Mouse (Mus musculus) activated CD4-positive, CD25-positive, alpha-beta regulatory T cell, adult 9 weeks (primary cell): ENCODE results near the gene Esyt3. TPM values are rescaled to one million over a fixed set of nuclear protein-coding genes. Genes with fewer than 3 reads are reported as not detected.

Source experiments
- polyA plus RNA-seq: library from polyadenylated mRNA; unstranded; fragments of 100-300 nt; shearing (Covaris generic); gene quantifications from one replicate; pipeline ENCODE4 v1.2.1, GENCODE M21; 2017

Gene Esyt3
- not detected for polyA plus RNA-seq

GRCm38 (mm10) chr9:99357921-99358692 lies at the start of gene Esyt3:
Gene Esyt3, minus strand, starts transcription at chr9:99358557.

Other genes with a start within 250 kb of the Esyt3 start
- gene Pik3cb, start 217.9 kb downstream of the Esyt3 start, polyA plus RNA-seq: 2.3 TPM
- not detected for gene Faiml, start 121.3 kb downstream of the Esyt3 start, polyA plus RNA-seq
- 17.3 TPM for gene Cep70, start 115.2 kb downstream of the Esyt3 start, polyA plus RNA-seq
- gene Mras, start 78.8 kb upstream of the Esyt3 start, polyA plus RNA-seq: not detected
- gene Nme9, start 92.9 kb upstream of the Esyt3 start, polyA plus RNA-seq: not detected
- 32.3 TPM for gene Armc8, start 210.3 kb upstream of the Esyt3 start, polyA plus RNA-seq
- gene Dbr1, start 217.2 kb upstream of the Esyt3 start, polyA plus RNA-seq: 26.4 TPM